Mouse (Mus musculus) hindbrain, embryonic 12.5 days (tissue): ENCODE results near the gene Fam186b. TPM values are rescaled to one million over a fixed set of nuclear protein-coding genes. Genes with fewer than 3 reads are reported as not detected.

Experiments used
- ATAC-seq: fragments of 200-750 bp; cut with Nextera tagmentation; 2 replicates; pipeline ENCODE4 v1.8.0; 2017; ENCODE audit warnings: moderate TSS enrichment; ENCODE audit not compliant: low FRiP score
- H3K27ac ChIP-seq: fragments of 300-500 bp; sonication (generic); 2 replicates; pipeline ENCODE4 v1.5.1; 2016; ENCODE audit warnings: mild to moderate bottlenecking
- H3K27me3 ChIP-seq: fragments of 300-500 bp; sonication (generic); 2 replicates; pipeline ENCODE4 v1.6.1; 2016; ENCODE audit warnings: mild to moderate bottlenecking
- H3K36me3 ChIP-seq: fragments of 300-500 bp; sonication (generic); 2 replicates; pipeline ENCODE4 v1.6.1; 2016; ENCODE audit warnings: mild to moderate bottlenecking
- H3K4me1 ChIP-seq: fragments of 300-500 bp; sonication (generic); 2 replicates; pipeline ENCODE4 v1.6.1; 2016
- H3K4me2 ChIP-seq: fragments of 300-500 bp; sonication (generic); replicated peaks from 2 replicates; pipeline ENCODE4 v1.6.1; 2016; ENCODE audit warnings: mild to moderate bottlenecking
- H3K4me3 ChIP-seq: fragments of 300-500 bp; sonication (generic); 2 replicates; pipeline ENCODE4 v1.5.1; 2016; ENCODE audit warnings: mild to moderate bottlenecking
- H3K9ac ChIP-seq: fragments of 300-500 bp; sonication (generic); 2 replicates; pipeline ENCODE4 v1.6.1; 2016; ENCODE audit warnings: mild to moderate bottlenecking, moderate library complexity
- H3K9me3 ChIP-seq: fragments of 300-500 bp; sonication (generic); replicated peaks from 2 replicates; pipeline ENCODE4 v1.6.1; 2016; ENCODE audit warnings: mild to moderate bottlenecking
- WGBS: fragments of 180-500 bp; shearing (Covaris S2); methylation state at CpG from one replicate; pipeline ENCODE4 v1.1.7; 2016; 5-methylcytosine and 5-hydroxymethylcytosine counted together
- polyA plus RNA-seq: library from polyadenylated mRNA; unstranded; fragments of >200 nt; fragmentation: Nextera tagmentation; extraction: Ambion mirVana; gene quantifications from 2 replicates; pipeline ENCODE4 v1.2.1, GENCODE M21; 2016

The Fam186b gene
- polyA plus RNA-seq, 1 experiment from 2014 or later, result 0.22 TPM

- no peak for ATAC-seq
- Histone ChIP-seq H3K9ac (no peak overlapping the region), H3K4me2 (no peak overlapping the region), H3K36me3 (peaks cover 92% of the 10 kb centered on the region), H3K4me3 (no peak overlapping the region), H3K4me1 (no peaks in the 10 kb centered on the region), H3K27ac (peak overlapping the region; percentile 23), H3K9me3 (no peaks in the 10 kb centered on the region), H3K27me3 (no peaks in the 10 kb centered on the region)
- 89% methylated on average over 14 of the region's 14 CpGs for WGBS
These were observed 23.2 kb upstream of the Fam186b start for GRCm38 (mm10) chr15:99318861-99319410.

DNA sequence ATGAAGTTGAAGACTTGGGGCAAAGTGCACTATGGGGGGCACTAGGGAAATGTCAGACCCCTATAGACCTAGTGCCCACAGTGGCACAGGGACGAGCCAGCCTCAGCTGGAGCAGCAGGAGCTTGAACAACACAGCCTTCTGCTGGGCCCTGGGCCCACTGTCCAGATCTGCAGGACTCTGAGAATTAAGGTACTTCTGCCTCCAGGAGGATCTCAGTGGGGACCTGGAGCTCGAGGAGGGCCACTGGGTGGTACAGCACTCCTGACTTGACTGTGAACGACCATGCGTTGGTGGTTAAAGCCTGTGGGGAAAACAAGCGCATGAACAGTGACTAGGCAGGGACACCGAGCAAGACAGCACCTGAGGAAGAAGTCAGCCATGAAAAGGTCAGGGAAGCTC is 22.4 kb upstream of the Fam186b start:
- ATAC-seq, result no peak
- Histone ChIP-seq H3K4me2 (no peak overlapping the region), H3K27me3 (no peaks in the 10 kb centered on the region), H3K4me3 (no peak overlapping the region), H3K36me3 (peaks cover 93% of the 10 kb centered on the region), H3K9ac (no peak overlapping the region), H3K27ac (peak overlapping the region; percentile 55; the same call in 1 of the 2 replicates), H3K9me3 (no peaks in the 10 kb centered on the region), H3K4me1 (no peaks in the 10 kb centered on the region)
- 93% methylated on average over 6 of the region's 6 CpGs for WGBS

DNA sequence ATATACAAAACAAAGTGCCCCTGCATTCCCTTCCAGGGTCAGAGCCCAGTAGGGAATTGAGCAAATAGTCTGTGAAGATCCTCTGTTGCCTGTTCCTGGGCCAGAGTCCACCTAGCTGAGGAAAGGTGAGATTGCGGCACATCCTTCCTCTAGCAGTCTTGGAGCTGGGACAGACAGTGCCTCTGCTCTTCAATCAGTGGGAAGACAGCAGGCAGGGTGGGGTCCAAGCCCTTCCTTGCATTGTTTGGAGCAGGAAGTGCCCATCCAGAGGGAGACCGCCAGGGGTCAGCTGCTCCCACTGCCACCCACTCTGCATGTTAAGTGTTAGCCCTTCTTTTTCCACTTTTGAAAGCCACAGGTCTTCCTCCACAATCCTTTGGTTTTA is 21.6 kb upstream of the Fam186b start:
- no peaks in the 10 kb centered on the region for H3K9me3 ChIP-seq

DNA sequence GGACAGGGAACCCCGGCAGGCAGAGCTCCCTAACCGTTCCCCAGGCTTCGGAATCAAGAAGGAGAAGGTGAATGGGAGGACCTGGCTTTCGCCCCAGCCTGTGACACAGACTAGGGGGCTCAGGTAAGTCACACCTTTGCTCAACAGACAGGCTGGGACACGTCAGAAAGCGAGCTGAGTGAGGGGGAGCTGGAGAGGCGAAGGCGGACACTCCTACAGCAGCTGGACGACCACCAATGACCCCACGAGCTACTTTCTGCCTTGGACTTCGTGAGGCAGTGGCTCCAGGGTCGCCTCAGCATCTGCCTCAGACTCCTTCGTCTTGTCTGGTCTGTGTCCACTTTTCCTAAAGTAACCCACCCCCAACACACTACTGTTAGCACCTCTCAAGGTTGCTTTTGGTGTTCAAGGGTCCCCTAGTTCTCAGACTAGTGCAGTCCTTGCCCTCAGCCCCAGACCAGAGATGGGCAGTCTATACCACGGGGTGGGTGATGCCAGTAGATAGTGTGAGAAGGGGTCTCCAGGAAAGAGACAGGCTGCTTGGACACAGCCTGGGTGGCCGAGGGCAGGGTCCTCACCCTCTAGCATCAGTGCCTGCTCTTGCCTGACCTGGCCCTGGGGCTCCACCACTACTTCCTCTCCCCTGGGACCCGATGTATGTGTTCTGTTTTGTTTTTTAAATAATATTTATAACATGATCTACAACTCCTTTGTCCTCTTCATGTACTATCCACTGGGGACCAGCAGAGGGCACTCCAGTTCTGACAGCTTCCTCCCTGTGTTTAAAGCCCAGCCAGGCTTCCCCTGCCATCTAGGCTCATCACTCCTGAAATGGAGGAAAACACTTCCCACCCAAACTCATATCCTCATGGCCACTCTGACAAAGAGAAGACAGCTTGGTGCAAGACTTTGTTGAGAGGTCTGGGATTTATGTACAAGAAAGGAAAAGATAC is 20.9 kb upstream of the Fam186b start:
- peak; percentile 51; the same call in 1 of the 2 replicates for ATAC-seq
- Histone ChIP-seq H3K27ac (peak overlapping the region; percentile 82), H3K9ac (0 out of 2 replicates have a peak overlapping the region, but pooled peaks have one; percentile 9), H3K4me2 (no peak overlapping the region), H3K27me3 (no peaks in the 10 kb centered on the region), H3K4me1 (no peaks in the 10 kb centered on the region), H3K4me3 (no peak overlapping the region), H3K9me3 (no peaks in the 10 kb centered on the region), H3K36me3 (peaks cover 92% of the 10 kb centered on the region)
- 80% methylated on average over 16 of the region's 16 CpGs for WGBS

More for the DNA sequence above, 21.6 kb upstream of the Fam186b start:
- no peaks in the 10 kb centered on the region for H3K27me3 ChIP-seq
- 79% methylated on average over 2 of the region's 2 CpGs for WGBS
- peak overlapping the region; percentile 53; the same call in 1 of the 2 replicates for H3K27ac ChIP-seq
- no peak overlapping the region for H3K4me2 ChIP-seq
- no peaks in the 10 kb centered on the region for H3K4me1 ChIP-seq
- H3K4me3 ChIP-seq, result no peak overlapping the region
- 0 out of 2 replicates have a peak, but pooled peaks have one; percentile 24 for ATAC-seq
- peaks cover 92% of the 10 kb centered on the region for H3K36me3 ChIP-seq
- H3K9ac ChIP-seq, result no peak overlapping the region

DNA sequence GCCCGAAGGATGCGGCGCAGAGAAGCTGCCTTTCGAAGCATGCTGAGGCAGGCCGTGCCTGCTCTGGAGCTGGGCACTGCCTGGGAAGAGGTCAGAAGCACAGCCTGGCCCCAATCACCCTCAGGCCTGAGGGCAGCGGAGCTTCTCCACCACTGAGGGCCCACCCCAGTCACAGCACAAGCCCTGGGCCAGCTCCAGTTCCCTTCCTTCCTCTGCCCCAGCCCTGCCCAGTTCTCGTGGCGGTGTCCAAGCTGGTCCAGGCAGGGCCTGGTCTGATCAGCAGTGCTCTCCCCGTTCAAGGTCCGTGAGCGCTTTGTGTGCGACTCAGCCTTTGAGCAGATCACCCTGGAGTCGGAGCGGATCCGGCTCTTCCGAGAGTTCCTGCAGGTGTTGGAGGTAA is 19.2 kb upstream of the Fam186b start:
- no peaks in the 10 kb centered on the region for H3K4me1 ChIP-seq
- H3K9ac ChIP-seq, result peak overlapping the region; percentile 27; the same call in 1 of the 2 replicates
- H3K9me3 ChIP-seq, result no peaks in the 10 kb centered on the region
- WGBS, result 91% methylated on average over 16 of the region's 16 CpGs
- peaks cover 92% of the 10 kb centered on the region for H3K36me3 ChIP-seq
- no peak overlapping the region for H3K27ac ChIP-seq
- no peak overlapping the region for H3K4me2 ChIP-seq
- H3K4me3 ChIP-seq, result no peak overlapping the region
- ATAC-seq, result no peak
- no peaks in the 10 kb centered on the region for H3K27me3 ChIP-seq

- ATAC-seq, result no peak
- 97% methylated on average over 5 of the region's 5 CpGs for WGBS
- Histone ChIP-seq H3K4me1 (no peaks in the 10 kb centered on the region), H3K4me2 (no peak overlapping the region), H3K27ac (no peak overlapping the region), H3K9me3 (no peaks in the 10 kb centered on the region), H3K9ac (no peak overlapping the region), H3K36me3 (peaks cover 97% of the 10 kb centered on the region), H3K27me3 (no peaks in the 10 kb centered on the region), H3K4me3 (no peak overlapping the region)
These were observed 14.9 kb upstream of the Fam186b start for GRCm38 (mm10) chr15:99310617-99311016.

- H3K9me3 ChIP-seq, result no peaks in the 10 kb centered on the region
- peaks cover 97% of the 10 kb centered on the region for H3K36me3 ChIP-seq
- no peaks in the 10 kb centered on the region for H3K27me3 ChIP-seq
- H3K4me2 ChIP-seq, result no peak overlapping the region
- H3K27ac ChIP-seq, result no peak overlapping the region
- WGBS, result 90% methylated on average over 9 of the region's 9 CpGs
- ATAC-seq, result no peak
- no peaks in the 10 kb centered on the region for H3K4me1 ChIP-seq
- H3K9ac ChIP-seq, result no peak overlapping the region
- H3K4me3 ChIP-seq, result no peak overlapping the region
These were observed 13.9 kb upstream of the Fam186b start for GRCm38 (mm10) chr15:99309549-99309948.

GRCm38 (mm10) chr15:99307476-99307875 is 11.8 kb upstream of the Fam186b start:
- H3K4me3 ChIP-seq, result no peak overlapping the region
- no peaks in the 10 kb centered on the region for H3K9me3 ChIP-seq
- no peak for ATAC-seq
- H3K4me1 ChIP-seq, result no peaks in the 10 kb centered on the region
- no peak overlapping the region for H3K27ac ChIP-seq
- H3K4me2 ChIP-seq, result no peak overlapping the region
- H3K27me3 ChIP-seq, result no peaks in the 10 kb centered on the region
- WGBS, result 83% methylated on average over 9 of the region's 9 CpGs
- H3K36me3 ChIP-seq, result peaks cover 88% of the 10 kb centered on the region
- H3K9ac ChIP-seq, result no peak overlapping the region

DNA sequence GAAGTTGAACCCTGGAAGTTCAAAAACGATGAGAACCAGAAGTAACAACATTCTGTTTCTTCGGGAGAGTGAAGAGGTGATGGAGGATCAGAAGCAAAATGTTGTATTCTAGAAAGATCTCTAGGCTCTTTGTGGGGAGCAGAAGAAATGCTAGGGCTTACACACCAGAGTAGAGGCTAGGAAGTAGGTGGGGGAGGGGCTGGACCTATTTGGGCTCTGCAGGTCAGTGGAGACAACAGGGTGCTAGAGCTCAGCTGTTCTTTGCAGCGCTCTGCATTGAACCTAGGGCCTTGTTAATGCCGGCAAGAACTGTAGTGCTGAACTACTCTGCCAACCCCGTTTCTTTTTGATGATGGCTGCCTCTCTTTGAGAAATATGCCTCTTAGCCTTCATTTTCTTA is 525 bp upstream of the Fam186b start:
- Histone ChIP-seq H3K27me3 (no peaks in the 10 kb centered on the region), H3K9ac (peak overlapping the region; percentile 84; the same call in 1 of the 2 replicates), H3K27ac (0 out of 2 replicates have a peak overlapping the region, but pooled peaks have one; percentile 90), H3K4me1 (peaks cover 16% of the 10 kb centered on the region), H3K9me3 (no peaks in the 10 kb centered on the region), H3K4me3 (peak overlapping the region; percentile 66), H3K4me2 (peak overlapping the region; percentile 67), H3K36me3 (peaks cover 5% of the 10 kb centered on the region; the same call in 1 of the 2 replicates)
- WGBS, result 35% methylated on average over 5 of the region's 5 CpGs
- ATAC-seq, result no peak

GRCm38 (mm10) chr15:99294813-99295374 is 794 bp downstream of the Fam186b start, which contains the start of gene Prpf40b:
TSS of gene Prpf40b (plus strand) at chr15:99295087.
- Histone ChIP-seq H3K27me3 (no peaks in the 10 kb centered on the region), H3K27ac (peak within 1 kb of the TSS; percentile 90), H3K36me3 (peaks cover under 1% of the 10 kb centered on the region; the same call in 1 of the 2 replicates), H3K9ac (peak within 1 kb of the TSS; percentile 84), H3K4me2 (peak within 1 kb of the TSS; percentile 67), H3K4me3 (peak within 1 kb of the TSS; percentile 66), H3K9me3 (no peaks in the 10 kb centered on the region), H3K4me1 (peaks cover 16% of the 10 kb centered on the region)
- 1% methylated on average over 37 of the region's 64 CpGs for whole genome bisulfite sequencing
- peak; percentile 96 for ATAC-seq

- H3K27ac ChIP-seq, result peak overlapping the region; percentile 90
- 40% methylated on average over 16 of the region's 16 CpGs for WGBS
- no peak for ATAC-seq
These were observed 1.4 kb downstream of the Fam186b start for GRCm38 (mm10) chr15:99294287-99294686.

DNA sequence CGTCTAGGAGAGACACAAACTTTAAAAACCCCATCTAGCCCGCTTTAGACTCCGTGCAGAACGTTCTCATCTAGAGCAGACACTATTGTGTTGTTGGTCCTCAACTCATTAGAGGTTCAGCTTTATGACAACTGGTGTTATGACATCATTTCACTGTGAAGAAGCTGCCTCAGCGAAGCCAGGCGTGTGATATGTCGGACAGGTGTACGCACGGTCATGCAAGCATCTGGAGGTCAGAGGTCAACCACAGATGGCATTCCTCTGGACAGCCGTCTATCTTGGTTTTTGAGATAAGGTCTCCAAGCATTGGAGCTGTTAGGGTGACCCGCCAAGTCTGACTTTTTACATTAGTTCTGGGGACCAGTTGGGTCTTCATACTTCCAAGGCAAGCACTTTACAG is 5.1 kb downstream of the Fam186b start:
- H3K27ac ChIP-seq, result no peak overlapping the region
- no peaks in the 10 kb centered on the region for H3K27me3 ChIP-seq
- H3K9ac ChIP-seq, result no peak overlapping the region
- H3K4me2 ChIP-seq, result no peak overlapping the region
- WGBS, result 92% methylated on average over 11 of the region's 11 CpGs
- no peak overlapping the region for H3K4me3 ChIP-seq
- H3K9me3 ChIP-seq, result no peaks in the 10 kb centered on the region
- ATAC-seq, result no peak
- H3K36me3 ChIP-seq, result no peaks in the 10 kb centered on the region
- H3K4me1 ChIP-seq, result peaks cover 7% of the 10 kb centered on the region

More at GRCm38 (mm10) chr15:99294287-99294686, 1.4 kb downstream of the Fam186b start:
- Histone ChIP-seq H3K4me1 (peaks cover 16% of the 10 kb centered on the region), H3K9ac (peak overlapping the region; percentile 84), H3K9me3 (no peaks in the 10 kb centered on the region), H3K36me3 (no peaks in the 10 kb centered on the region), H3K4me2 (peak overlapping the region; percentile 67), H3K4me3 (peak overlapping the region; percentile 66), H3K27me3 (no peaks in the 10 kb centered on the region)
